Mouse (Mus musculus): ENCODE measurements at regions not wholly inside any gene's neighbourhood (a gene's known extent, or its start where the extent isn't known, plus 50 kb on each side); places are given as distances from the start of the nearest gene placed in this dataset.

- in situ Hi-C loops (cut with MboI; ENCODE audit: unreplicated experiment in 2 of 2): no loop called here
Measured at GRCm38 (mm10) chr13:46129236-46129855, 144.2 kb upstream of the Stmnd1 start.

- in situ Hi-C loops (cut with MboI; ENCODE audit: unreplicated experiment in 2 of 2): no loop called here
Measured at GRCm38 (mm10) chr13:46123446-46123845, 150.1 kb upstream of the Stmnd1 start.

- in situ Hi-C loops (cut with MboI; ENCODE audit: unreplicated experiment in 2 of 2): no loop called here
Measured at GRCm38 (mm10) chr13:46116576-46116975, 151.8 kb upstream of the Atxn1 start.

GRCm38 (mm10) chr13:46104971-46105370 is 140.2 kb upstream of the Atxn1 start:
- in situ Hi-C loops (cut with MboI; ENCODE audit: unreplicated experiment in 2 of 2): no loop called here

- in situ Hi-C loops (cut with MboI; ENCODE audit: unreplicated experiment in 2 of 2): no loop called here
Measured at GRCm38 (mm10) chr13:46098621-46099020, 133.8 kb upstream of the Atxn1 start.

- in situ Hi-C loops (cut with MboI; ENCODE audit: unreplicated experiment in 2 of 2): no loop called here
Measured at GRCm38 (mm10) chr13:46098131-46098530, 133.3 kb upstream of the Atxn1 start.

- in situ Hi-C loops (cut with MboI; ENCODE audit: unreplicated experiment in 2 of 2): no loop called here
Measured at GRCm38 (mm10) chr13:46096968-46097367, 132.2 kb upstream of the Atxn1 start.

- in situ Hi-C loops (cut with MboI; ENCODE audit: unreplicated experiment in 2 of 2): no loop called here
Measured at GRCm38 (mm10) chr13:46096416-46096815, 131.6 kb upstream of the Atxn1 start.

- in situ Hi-C loops (cut with MboI; ENCODE audit: unreplicated experiment in 2 of 2): no loop called here
Measured at GRCm38 (mm10) chr13:46092787-46093186, 128.0 kb upstream of the Atxn1 start.

- in situ Hi-C loops (cut with MboI; ENCODE audit: unreplicated experiment in 2 of 2): no loop called here
Measured at GRCm38 (mm10) chr13:46091109-46091508, 126.3 kb upstream of the Atxn1 start.

- in situ Hi-C loops (cut with MboI; ENCODE audit: unreplicated experiment in 2 of 2): no loop called here
Measured at GRCm38 (mm10) chr13:46088237-46088636, 123.4 kb upstream of the Atxn1 start.

GRCm38 (mm10) chr13:46087663-46088062 is 122.9 kb upstream of the Atxn1 start:
- in situ Hi-C loops (cut with MboI; ENCODE audit: unreplicated experiment in 2 of 2): no loop called here

GRCm38 (mm10) chr13:46076879-46077278 is 112.1 kb upstream of the Atxn1 start:
- in situ Hi-C loops (cut with MboI; ENCODE audit: unreplicated experiment in 2 of 2): no loop called here

- in situ Hi-C loops (cut with MboI; ENCODE audit: unreplicated experiment in 2 of 2): no loop called here
Measured at GRCm38 (mm10) chr13:46071670-46072069, 106.9 kb upstream of the Atxn1 start.

GRCm38 (mm10) chr13:46069571-46069970 is 104.8 kb upstream of the Atxn1 start:
- in situ Hi-C loops (cut with MboI; ENCODE audit: unreplicated experiment in 2 of 2): no loop called here

- in situ Hi-C loops (cut with MboI; ENCODE audit: unreplicated experiment in 2 of 2): no loop called here
Measured at GRCm38 (mm10) chr13:46062758-46063157, 98.0 kb upstream of the Atxn1 start.

- in situ Hi-C loops (cut with MboI; ENCODE audit: unreplicated experiment in 2 of 2): no loop called here
Measured at GRCm38 (mm10) chr13:46059870-46060269, 95.1 kb upstream of the Atxn1 start.

- in situ Hi-C loops (cut with MboI; ENCODE audit: unreplicated experiment in 2 of 2): no loop called here
Measured at GRCm38 (mm10) chr13:46058862-46059261, 94.1 kb upstream of the Atxn1 start.

GRCm38 (mm10) chr13:46058341-46058740 is 93.5 kb upstream of the Atxn1 start:
- in situ Hi-C loops (cut with MboI; ENCODE audit: unreplicated experiment in 2 of 2): no loop called here

- in situ Hi-C loops (cut with MboI; ENCODE audit: unreplicated experiment in 2 of 2): no loop called here
Measured at GRCm38 (mm10) chr13:46055410-46055809, 90.6 kb upstream of the Atxn1 start.

- in situ Hi-C loops (cut with MboI; ENCODE audit: unreplicated experiment in 2 of 2): no loop called here
Measured at GRCm38 (mm10) chr13:46043568-46043967, 78.8 kb upstream of the Atxn1 start.

- in situ Hi-C loops (cut with MboI; ENCODE audit: unreplicated experiment in 2 of 2): no loop called here
Measured at GRCm38 (mm10) chr13:46043016-46043415, 78.2 kb upstream of the Atxn1 start.

GRCm38 (mm10) chr13:46042224-46042623 is 77.4 kb upstream of the Atxn1 start:
- in situ Hi-C loops (cut with MboI; ENCODE audit: unreplicated experiment in 2 of 2): no loop called here

Data from v-Abl transformed pro-B cells (cell line).